Mouse (Mus musculus): ENCODE data around the gene Calr. TPM values are rescaled to one million over a fixed set of nuclear protein-coding genes. Genes with fewer than 3 reads are reported as not detected.

Gene Calr
- polyA plus RNA-seq, 1 experiment from 2014 or later, result 511 TPM

DNA sequence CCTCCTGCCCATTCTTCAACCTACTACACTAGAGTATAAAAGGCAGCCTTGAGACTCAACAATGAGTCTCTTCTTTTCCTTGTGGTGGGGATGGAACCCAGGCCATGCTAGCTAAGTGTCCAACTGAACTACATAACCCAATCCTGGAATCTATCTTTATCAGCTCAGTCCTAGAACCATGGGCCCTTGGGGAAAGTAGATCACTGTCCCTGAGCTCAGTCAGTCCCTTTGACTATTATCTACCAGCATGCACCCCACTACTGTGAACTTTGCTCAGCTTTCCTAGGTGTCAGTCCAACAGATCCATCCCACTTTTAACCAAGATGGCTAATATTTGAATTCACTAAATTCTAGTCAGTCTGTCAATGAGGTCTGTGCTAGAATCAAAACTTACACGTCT, 5.2 kb downstream of the Calr start:
- Histone ChIP-seq H3K9me3 (replicated peaks) (no peaks in the 10 kb centered on the region), H3K4me2 (peak overlapping the region; percentile 15; the same call in 1 of the 2 replicates), H3K4me3 (replicated peaks) (no peak overlapping the region), H3K27ac (peak overlapping the region; percentile 98), H3K27me3 (no peaks in the 10 kb centered on the region), H3K36me3 (peaks cover 77% of the 10 kb centered on the region), H3K4me1 (replicated peaks) (peaks cover 85% of the 10 kb centered on the region), H3K9ac (peak overlapping the region; percentile 24; the same call in 1 of the 2 replicates)
- ATAC-seq (ENCODE audit: low read depth), result no peak
- DNase-seq, result no peak
- 58% methylated on average over 1 of the region's 1 CpGs for WGBS (ENCODE audit: insufficient replicate concordance)

DNA sequence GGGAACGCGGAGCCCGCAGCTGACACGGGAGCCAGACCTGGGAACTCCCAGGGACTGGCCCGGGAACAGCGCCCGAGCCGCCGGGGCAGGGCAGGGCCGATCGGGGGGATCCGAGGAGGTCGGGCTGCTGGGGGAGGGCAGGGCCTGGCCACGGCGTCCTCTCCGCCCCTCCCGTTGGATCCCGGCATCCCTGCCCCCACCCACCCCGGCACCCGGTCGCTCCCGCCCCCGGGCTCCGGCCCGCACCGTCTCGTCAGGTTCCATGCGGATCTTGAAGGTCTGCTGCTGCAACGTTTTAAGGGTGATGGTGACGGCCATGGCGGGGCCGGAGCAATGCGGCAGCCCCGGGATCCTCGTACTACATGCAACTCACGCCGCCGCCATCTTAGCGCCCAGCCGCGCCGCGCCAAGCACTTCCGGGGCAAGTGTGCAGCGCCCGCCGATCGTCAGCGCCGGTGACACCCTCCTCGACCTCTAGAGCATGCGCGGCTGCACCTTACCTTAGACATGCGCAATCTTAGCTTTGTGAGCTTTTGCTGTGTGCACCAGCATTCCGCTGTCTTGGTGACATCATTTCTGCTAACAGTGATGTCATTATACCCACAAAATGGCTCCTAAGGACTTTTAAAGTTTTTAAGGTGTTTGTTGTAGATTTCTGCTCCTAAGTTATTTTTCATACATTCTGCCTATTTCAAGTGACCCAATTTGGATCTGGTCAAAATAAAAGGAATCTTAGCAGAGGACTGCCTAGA, 6.3 kb downstream of the Calr start, which contains the start of gene Rad23a:
Gene Rad23a (minus strand): TSS at position 418 of the 752 bp plus-strand sequence.
- Histone ChIP-seq H3K4me1 (replicated peaks) (peaks cover 89% of the 10 kb centered on the region), H3K27me3 (no peaks in the 10 kb centered on the region), H3K36me3 (peaks cover 81% of the 10 kb centered on the region), H3K9me3 (replicated peaks) (no peaks in the 10 kb centered on the region), H3K9ac (peak within 1 kb of the TSS; percentile 96), H3K27ac (peak within 1 kb of the TSS; percentile 98), H3K4me3 (replicated peaks) (peak within 1 kb of the TSS; percentile 89), H3K4me2 (peak within 1 kb of the TSS; percentile 74)
- peak; percentile 92 for DNase-seq
- ATAC-seq (ENCODE audit: low read depth), result peak; percentile 87
- WGBS (ENCODE audit: insufficient replicate concordance), result under 1% methylated on average over 55 of the region's 55 CpGs

DNA sequence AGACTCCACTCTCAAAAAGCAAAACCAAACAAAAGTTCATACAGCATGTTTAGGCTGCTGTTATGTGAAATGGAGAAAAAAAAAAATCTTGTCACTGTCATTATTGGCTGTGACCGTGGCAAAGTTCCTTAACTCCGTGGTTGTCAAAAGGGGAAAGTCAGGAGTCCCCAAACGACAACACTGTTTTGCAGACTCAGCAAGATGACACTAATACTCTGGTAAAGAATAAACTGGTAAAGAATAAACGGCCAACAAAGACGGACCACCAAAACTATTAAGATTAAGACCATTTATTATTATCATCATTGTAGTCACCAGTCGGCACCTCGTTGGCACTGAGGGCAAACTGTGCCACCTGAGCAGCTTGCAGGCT, 6.9 kb downstream of the Calr start:
- DNase-seq (no peak), ATAC-seq (ENCODE audit: low read depth) (no peak)
- peak overlapping the region; percentile 74 for H3K4me2 ChIP-seq
- H3K27ac ChIP-seq, result peak overlapping the region; percentile 98
- peaks cover 89% of the 10 kb centered on the region for H3K4me1 ChIP-seq (replicated peaks)
- no peaks in the 10 kb centered on the region for H3K9me3 ChIP-seq (replicated peaks)
- H3K9ac ChIP-seq, result peak overlapping the region; percentile 96
- 0% methylated on average over 7 of the region's 7 CpGs for WGBS (ENCODE audit: insufficient replicate concordance)
- peak overlapping the region; percentile 89 for H3K4me3 ChIP-seq (replicated peaks)
- no peaks in the 10 kb centered on the region for H3K27me3 ChIP-seq
- peaks cover 81% of the 10 kb centered on the region for H3K36me3 ChIP-seq

DNA sequence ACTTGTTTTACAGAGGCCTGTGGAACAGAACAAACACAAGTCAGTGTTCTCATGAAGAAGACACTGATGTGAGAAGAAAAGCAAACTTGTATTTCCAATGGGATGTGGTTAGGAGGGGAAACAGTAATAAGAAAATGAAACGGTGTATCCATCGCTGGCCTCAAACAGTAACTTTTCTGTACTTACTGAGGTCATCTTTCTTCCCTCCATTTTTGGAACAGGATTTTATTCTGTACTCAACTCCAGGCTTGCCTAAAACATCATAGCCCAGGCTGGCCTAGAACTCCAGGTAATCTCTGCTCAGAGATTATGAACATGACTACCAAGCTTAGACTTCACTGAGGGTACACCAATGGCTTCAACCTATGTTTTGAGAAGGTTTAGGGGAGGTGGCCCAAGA, 7.3 kb downstream of the Calr start:
- Histone ChIP-seq H3K27me3 (no peaks in the 10 kb centered on the region), H3K4me2 (peak overlapping the region; percentile 74), H3K4me3 (replicated peaks) (peak overlapping the region; percentile 89), H3K4me1 (replicated peaks) (peaks cover 89% of the 10 kb centered on the region), H3K9me3 (replicated peaks) (no peaks in the 10 kb centered on the region), H3K27ac (peak overlapping the region; percentile 98), H3K36me3 (peaks cover 81% of the 10 kb centered on the region), H3K9ac (peak overlapping the region; percentile 96)
- DNase-seq, result no peak
- WGBS (ENCODE audit: insufficient replicate concordance), result 74% methylated on average over 2 of the region's 2 CpGs
- ATAC-seq (ENCODE audit: low read depth), result no peak

DNA sequence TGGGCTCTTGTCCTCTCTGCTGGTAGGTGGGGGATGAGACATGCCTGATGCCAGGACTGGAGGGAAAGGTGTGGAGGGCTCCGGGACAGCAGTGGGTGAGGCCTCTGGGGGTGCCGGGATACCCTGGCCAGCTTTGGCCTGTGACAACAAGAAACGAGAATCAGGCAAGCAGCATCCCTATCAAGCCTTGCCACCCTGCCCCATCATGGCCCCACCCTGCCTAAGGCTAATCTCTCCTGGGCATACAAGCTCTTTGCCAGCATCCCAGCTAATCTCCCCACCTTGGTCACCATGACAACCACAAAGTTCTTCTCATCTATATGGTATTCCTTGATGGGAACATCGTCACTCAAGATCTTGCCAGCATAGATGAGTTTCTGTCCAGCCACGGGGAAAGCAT, 8.2 kb downstream of the Calr start:
- peak overlapping the region; percentile 96 for H3K9ac ChIP-seq

DNA sequence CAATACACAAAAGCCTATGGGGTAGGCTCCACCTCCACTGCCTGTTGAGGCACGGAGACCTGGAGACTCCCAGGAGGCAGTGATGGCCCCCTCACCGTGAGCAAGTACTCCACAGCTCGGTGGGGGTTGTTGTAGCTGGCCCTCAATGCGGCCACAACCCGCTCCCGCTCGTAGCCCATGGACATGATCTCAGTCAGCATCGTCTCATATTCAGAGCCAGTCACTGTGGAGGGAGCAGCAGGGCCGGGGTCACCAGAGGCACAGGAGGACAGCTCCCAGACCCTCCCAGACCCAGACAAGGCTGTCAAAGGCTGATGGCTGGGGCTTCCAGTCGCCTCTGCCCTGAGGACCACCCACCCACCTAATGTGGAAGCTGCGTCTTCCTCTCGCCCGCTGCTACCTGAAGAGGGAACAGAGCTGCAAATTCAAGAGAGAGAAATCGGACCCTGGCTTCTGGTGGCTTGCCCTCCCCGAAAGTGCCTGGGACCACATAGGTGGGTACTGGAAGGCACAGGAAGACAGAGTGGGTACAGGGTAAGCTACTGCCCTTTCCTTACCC, 8.7 kb downstream of the Calr start:
- peak overlapping the region; percentile 89 for H3K4me3 ChIP-seq (replicated peaks)
- DNase-seq, result no peak
- ATAC-seq (ENCODE audit: low read depth), result no peak
- H3K4me1 ChIP-seq (replicated peaks), result peaks cover 89% of the 10 kb centered on the region
- H3K4me2 ChIP-seq, result peak overlapping the region; percentile 77
- peak overlapping the region; percentile 96 for H3K9ac ChIP-seq
- 73% methylated on average over 15 of the region's 15 CpGs for WGBS (ENCODE audit: insufficient replicate concordance)
- H3K27me3 ChIP-seq, result no peaks in the 10 kb centered on the region
- H3K9me3 ChIP-seq (replicated peaks), result no peaks in the 10 kb centered on the region
- H3K36me3 ChIP-seq, result peaks cover 79% of the 10 kb centered on the region
- H3K27ac ChIP-seq, result peak overlapping the region; percentile 98

More for the DNA sequence above, 8.2 kb downstream of the Calr start:
- Histone ChIP-seq H3K27me3 (no peaks in the 10 kb centered on the region), H3K27ac (peak overlapping the region; percentile 98), H3K4me2 (peak overlapping the region; percentile 77), H3K4me3 (replicated peaks) (peak overlapping the region; percentile 89), H3K9me3 (replicated peaks) (no peaks in the 10 kb centered on the region), H3K4me1 (replicated peaks) (peaks cover 89% of the 10 kb centered on the region), H3K36me3 (peaks cover 81% of the 10 kb centered on the region)
- WGBS (ENCODE audit: insufficient replicate concordance), result 23% methylated on average over 5 of the region's 5 CpGs
- peak; percentile 85 for ATAC-seq (ENCODE audit: low read depth)
- DNase-seq, result peak; percentile 93

DNA sequence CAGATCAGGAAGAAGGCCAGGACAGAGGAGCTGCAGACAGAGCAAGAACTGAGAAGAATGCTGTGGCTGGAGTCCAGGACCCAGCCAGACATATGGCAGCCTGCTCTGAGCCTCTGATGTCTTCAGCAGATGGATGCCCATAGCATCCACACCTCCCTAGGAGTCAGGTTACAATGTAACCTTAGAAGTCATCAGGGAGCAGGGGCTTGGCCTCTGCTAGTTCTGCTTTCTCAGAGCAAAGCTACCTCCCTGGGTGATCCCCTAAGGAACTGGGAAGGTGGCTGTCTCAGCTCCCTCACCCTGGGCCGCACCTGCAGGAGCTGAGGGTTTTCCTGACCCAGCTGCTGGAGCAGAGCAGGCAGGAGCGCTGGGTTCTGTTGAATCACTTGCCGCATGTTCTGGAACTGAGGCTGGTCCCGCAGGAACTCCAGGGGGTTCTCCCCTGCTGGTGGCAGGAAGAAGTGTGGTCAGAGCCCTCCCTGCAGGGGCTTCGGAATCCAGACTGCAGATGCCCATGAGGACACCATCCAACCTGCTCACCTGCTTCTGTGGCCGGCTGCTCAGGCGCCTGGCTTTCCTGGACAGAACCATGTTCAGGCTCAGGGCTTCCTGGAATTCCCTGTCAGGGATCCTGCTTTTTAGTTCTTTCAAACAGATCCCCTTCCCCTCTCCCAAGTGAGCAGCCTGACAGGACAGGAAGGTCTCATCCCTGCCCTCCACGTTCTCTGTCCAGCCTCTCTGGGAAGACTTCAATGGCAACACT, 9.4 kb downstream of the Calr start:
- H3K27ac ChIP-seq, result peak overlapping the region; percentile 98
- peak overlapping the region; percentile 77 for H3K4me2 ChIP-seq
- no peaks in the 10 kb centered on the region for H3K27me3 ChIP-seq
- H3K9ac ChIP-seq, result peak overlapping the region; percentile 96
- H3K4me3 ChIP-seq (replicated peaks), result peak overlapping the region; percentile 89
- WGBS (ENCODE audit: insufficient replicate concordance), result 74% methylated on average over 8 of the region's 8 CpGs
- DNase-seq, result no peak
- H3K4me1 ChIP-seq (replicated peaks), result peaks cover 89% of the 10 kb centered on the region
- peaks cover 72% of the 10 kb centered on the region for H3K36me3 ChIP-seq
- no peaks in the 10 kb centered on the region for H3K9me3 ChIP-seq (replicated peaks)
- no peak for ATAC-seq (ENCODE audit: low read depth)

DNA sequence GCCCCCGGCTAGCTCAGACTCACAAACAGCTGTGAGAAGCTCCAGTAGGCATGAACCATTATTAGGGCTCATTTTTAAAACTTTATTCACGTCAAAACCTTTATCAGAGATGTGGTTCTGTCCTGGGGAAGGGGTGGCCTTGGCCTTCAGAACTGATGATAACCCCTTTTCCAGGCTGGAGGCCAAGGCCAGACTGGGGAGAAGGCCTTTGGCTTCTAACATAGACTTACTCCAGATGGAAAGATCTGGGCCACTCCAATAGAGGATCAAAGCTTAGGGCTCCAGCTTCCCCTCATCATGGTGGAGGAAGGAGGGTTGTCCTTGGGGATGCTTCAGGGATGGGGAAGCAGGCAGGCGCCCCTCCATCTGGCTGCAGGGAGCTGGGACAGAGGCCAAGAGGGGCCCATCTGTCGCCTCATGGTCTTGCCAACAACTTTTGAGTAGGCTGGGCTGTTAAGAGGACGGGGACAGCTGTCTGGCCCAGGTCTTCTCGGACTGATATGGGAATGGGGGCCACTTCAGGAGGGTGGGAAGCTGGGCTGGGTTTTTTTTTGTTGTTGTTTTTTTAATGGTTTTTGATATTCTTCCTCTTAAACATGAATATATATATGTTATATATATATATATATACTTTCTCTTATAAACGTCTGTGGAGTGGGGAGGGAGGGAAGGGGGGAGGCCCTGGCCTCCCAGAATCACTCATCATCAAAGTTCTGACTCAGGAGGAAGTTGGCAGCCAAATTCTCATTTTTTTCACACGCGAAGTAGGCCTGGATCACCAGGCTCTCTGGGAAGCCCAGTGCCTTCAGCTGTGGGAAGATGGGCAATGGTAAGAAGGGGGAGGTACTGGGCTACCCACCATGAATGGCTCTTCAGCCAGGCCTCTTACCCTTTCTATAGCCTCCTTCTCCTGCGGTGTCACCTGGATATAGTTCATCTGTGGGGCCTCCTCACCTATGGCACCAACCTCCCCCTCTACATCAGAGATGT, 11.6 kb downstream of the Calr start:
- Histone ChIP-seq H3K36me3 (peaks cover 59% of the 10 kb centered on the region), H3K27me3 (no peaks in the 10 kb centered on the region), H3K4me3 (replicated peaks) (peak overlapping the region; percentile 97), H3K9ac (peak overlapping the region; percentile 96), H3K4me1 (replicated peaks) (peaks cover 83% of the 10 kb centered on the region), H3K9me3 (replicated peaks) (no peaks in the 10 kb centered on the region), H3K27ac (peak overlapping the region; percentile 98), H3K4me2 (peak overlapping the region; percentile 77)
- ATAC-seq (ENCODE audit: low read depth) (no peak), DNase-seq (no peak)
- WGBS (ENCODE audit: insufficient replicate concordance), result 72% methylated on average over 10 of the region's 10 CpGs

DNA sequence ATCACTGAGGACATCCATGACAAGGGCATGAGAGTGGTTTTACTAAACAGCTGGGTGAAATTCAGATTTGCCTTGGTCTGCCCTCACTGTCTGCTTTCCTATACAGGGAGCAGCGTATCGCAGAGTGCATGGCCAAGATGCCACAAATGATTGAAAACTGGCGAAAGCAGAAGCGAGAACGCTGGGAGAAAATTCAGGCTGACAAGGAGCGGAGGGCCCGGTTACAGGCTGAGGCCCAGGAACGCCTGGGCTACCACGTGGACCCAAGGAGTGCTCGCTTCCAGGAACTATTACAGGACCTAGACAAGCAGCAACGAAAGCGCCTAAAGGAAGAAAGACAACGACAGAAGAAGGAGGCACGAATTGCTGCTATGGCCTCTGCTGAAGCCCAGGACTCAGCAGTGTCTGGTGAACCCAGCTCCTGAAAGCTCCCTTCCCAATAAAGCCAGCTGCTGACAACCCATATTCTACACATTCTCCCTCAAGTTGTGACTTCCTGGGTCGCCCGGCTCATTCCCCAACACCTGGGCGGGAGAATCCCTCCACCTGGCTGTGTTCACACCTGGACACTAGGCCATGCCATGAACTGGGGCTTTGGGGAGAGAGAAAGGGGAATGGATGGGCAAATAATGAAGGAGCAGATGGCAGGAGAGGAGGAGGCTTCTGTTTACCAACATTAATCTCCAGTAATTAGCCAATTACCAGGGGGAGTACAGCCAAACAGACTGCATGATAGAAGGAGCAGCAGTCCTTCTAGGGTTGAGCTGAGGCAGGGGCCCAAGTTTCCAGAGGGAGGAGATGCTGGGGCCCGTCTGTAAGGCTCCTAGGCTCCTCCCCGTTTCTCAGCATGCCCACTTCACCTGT, 12.5 kb downstream of the Calr start:
- H3K27me3 ChIP-seq, result no peaks in the 10 kb centered on the region
- ATAC-seq (ENCODE audit: low read depth) (no peak), DNase-seq (no peak)
- peak overlapping the region; percentile 96 for H3K9ac ChIP-seq
- peaks cover 62% of the 10 kb centered on the region for H3K36me3 ChIP-seq
- 82% methylated on average over 19 of the region's 19 CpGs for WGBS (ENCODE audit: insufficient replicate concordance)
- peak overlapping the region; percentile 98 for H3K27ac ChIP-seq
- peak overlapping the region; percentile 97 for H3K4me3 ChIP-seq (replicated peaks)
- H3K4me1 ChIP-seq (replicated peaks), result peaks cover 82% of the 10 kb centered on the region
- no peaks in the 10 kb centered on the region for H3K9me3 ChIP-seq (replicated peaks)
- H3K4me2 ChIP-seq, result peak overlapping the region; percentile 77
